Mouse (Mus musculus): ENCODE data around the gene Umad1.
A peak's percentile ranks its signal among the peaks of the same experiment; 100 is the strongest.

Umad1 gene

GRCm38 (mm10) chr6:8484437-8485275, 225.6 kb downstream of the Umad1 start:
- peak; percentile 9 for DNase-seq

GRCm38 (mm10) chr6:8485414-8486175, 226.5 kb downstream of the Umad1 start:
- peak; percentile 75 for DNase-seq

GRCm38 (mm10) chr6:8486391-8487043, 227.4 kb downstream of the Umad1 start:
- peak; percentile 23 for DNase-seq

- peak; percentile 35 for DNase-seq
These were observed 228.2 kb downstream of the Umad1 start for GRCm38 (mm10) chr6:8487044-8487853.

GRCm38 (mm10) chr6:8488249-8488648, 229.2 kb downstream of the Umad1 start:
- DNase-seq, result no peak

GRCm38 (mm10) chr6:8489266-8489665, 230.2 kb downstream of the Umad1 start:
- no peak for DNase-seq

- DNase-seq, result no peak
These were observed 231.0 kb downstream of the Umad1 start for GRCm38 (mm10) chr6:8489938-8490585.

GRCm38 (mm10) chr6:8492248-8492647, 233.2 kb downstream of the Umad1 start:
- no peak for DNase-seq

GRCm38 (mm10) chr6:8495109-8495826, 236.2 kb downstream of the Umad1 start:
- DNase-seq, result no peak

GRCm38 (mm10) chr6:8495827-8496222, 236.7 kb downstream of the Umad1 start:
- no peak for DNase-seq

- DNase-seq, result no peak
These were observed 238.3 kb downstream of the Umad1 start for GRCm38 (mm10) chr6:8497234-8497867.

GRCm38 (mm10) chr6:8497868-8498257, 238.8 kb downstream of the Umad1 start:
- peak; percentile 46 for DNase-seq

- DNase-seq, result no peak
These were observed 239.9 kb downstream of the Umad1 start for GRCm38 (mm10) chr6:8498961-8499360.

- no peak for DNase-seq
These were observed 244.9 kb downstream of the Umad1 start for GRCm38 (mm10) chr6:8503953-8504352.

GRCm38 (mm10) chr6:8504521-8505228, 245.6 kb downstream of the Umad1 start:
- DNase-seq, result peak; percentile 59

GRCm38 (mm10) chr6:8506631-8507030, 247.5 kb downstream of the Umad1 start:
- DNase-seq, result no peak
